Mouse (Mus musculus): ENCODE results near the gene Shisal1.

The Shisal1 gene

DNA sequence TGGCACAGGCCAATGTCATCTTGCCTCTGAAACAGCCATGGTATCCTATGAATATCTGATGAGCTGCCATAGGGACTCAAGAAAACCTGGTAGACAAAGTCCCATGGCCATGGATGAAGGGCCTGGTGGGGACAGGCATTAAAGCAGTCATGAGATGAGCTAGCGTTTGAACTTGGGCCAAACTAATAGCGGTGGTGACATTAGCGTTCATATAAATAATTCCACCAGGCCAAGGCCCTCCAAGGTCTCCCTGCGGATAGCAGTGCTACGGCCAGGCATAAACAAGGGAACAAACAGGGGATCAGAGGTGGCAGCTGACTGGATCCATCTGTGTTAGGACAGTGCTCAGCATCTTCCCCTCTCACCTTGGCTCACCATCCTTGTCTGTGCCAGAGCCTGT, 21.2 kb downstream of the Shisal1 start:
- no peak for DNase-seq (ENCODE audit: extremely low read depth, low read depth)

DNA sequence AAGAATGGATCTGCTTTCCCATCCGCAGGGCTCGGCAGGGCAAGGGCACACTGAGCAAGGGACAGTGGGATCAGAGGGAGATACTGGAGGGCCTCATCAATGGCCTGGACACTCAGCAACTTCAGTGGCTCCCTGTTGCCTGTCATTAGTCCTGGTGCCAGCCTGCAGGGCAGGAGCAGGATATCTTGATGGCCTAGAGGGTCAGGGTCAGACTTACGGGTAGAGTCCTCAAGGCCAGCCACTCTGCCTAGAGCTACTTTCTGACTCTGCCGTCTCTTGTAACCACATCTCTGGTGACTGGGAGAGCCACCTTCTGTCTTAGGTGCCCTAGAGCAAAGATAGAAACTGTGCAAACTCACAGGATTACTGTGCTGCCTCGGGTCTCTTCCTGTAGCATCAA, 23.1 kb downstream of the Shisal1 start:
- no peak for DNase-seq (ENCODE audit: extremely low read depth, low read depth)

- no peak for DNase-seq (ENCODE audit: extremely low read depth, low read depth)
Measured at GRCm38 (mm10) chr15:84418266-84418610, 28.7 kb downstream of the Shisal1 start.

DNA sequence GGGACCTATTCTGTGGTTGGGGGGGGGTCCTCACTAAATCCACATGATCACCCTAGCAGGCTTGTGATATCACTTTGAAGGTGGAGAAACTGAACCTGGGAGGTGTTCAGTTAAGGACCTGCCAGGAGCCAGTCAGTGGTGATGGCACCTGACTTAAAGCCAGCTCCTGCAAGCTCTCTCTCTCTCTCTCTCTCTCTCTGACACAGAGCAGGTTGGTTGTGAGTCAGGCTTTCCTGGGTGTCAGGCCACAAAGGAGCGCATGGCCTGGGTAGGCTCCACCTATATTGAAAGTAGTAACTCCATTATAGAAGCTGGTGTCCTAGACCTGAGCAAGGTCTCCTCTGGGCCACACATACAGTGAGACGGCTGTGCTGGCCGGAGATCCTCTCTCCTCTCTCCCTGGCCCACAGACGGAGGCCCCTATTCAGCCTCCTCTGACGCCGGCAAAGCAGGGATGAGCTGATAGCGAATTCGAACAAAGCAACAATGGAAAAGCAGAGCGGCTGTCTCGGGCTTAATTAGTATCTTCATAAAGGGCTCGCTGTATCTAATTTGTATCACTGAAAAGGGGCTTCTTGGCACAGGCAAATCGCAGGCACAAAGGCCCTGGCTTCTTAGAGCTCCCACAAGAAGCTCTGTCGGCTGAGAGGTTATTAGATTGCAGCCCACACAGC, 29.2 kb downstream of the Shisal1 start:
- no peak for DNase-seq (ENCODE audit: extremely low read depth, low read depth)

- no peak for DNase-seq (ENCODE audit: extremely low read depth, low read depth)
Measured at GRCm38 (mm10) chr15:84417017-84417416, 29.9 kb downstream of the Shisal1 start.

DNA sequence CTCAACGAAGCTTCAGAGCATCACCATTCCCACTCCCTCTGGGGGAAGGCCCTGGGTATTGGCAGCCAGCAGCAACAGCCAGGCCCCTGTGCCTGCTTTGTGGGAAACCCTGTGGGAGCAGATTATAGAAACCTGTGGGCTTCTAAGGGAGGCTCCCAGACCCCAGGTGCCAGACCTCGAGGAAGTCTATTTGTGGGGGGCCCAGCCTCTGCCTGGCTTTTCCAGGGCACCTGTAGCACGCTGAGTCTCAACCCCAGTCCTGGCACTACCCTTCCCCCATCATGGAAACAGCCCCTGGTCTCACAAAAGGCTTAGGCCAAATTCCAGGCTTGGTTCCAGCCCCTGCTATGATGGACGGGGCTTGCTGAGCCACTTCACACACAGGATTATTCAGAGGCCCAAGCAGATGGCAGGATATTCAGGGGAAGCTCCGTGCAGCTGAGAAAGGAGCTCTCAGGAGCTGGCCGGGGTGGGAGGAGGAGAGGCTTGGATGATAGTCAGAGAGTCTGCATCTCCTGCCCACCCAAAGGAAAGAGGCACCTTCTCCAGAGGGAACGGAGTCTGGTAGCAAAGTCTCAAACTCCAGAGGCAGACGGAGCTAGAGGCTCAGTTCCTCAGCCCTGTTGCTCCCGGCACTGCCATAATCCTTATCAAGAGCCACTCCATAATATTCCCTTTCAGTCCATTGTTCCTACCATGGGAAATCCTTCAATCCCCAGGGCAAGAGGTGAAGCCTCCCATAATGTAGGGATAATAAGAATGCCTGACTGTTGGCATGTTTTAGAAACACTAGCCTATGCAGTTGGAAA, 32.7 kb downstream of the Shisal1 start:
- DNase-seq (ENCODE audit: extremely low read depth, low read depth): no peak

DNA sequence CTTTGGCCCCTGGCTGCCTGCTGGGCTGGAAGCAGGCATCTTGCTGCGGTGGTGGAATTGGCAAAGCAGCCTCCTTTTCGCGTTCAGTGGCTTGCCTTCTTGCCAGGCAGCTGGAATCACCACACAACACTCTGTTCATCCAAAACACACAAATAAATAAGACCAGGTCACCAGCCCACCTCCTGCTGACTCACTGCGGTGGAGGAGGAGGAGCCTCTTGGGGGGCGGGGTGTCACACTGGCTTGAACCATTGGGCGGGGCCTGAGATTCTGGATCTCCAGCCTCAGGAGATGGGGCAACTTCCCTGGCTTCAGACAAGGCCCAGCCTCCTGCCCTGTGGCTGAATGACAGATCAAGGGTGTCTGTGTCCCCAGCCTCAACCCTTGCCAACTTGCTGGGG, 34.5 kb downstream of the Shisal1 start:
- no peak for DNase-seq (ENCODE audit: extremely low read depth, low read depth)

GRCm38 (mm10) chr15:84410052-84410451, 36.8 kb downstream of the Shisal1 start:
- no peak for DNase-seq (ENCODE audit: extremely low read depth, low read depth)

GRCm38 (mm10) chr15:84408576-84408975, 38.3 kb downstream of the Shisal1 start:
- DNase-seq (ENCODE audit: extremely low read depth, low read depth): no peak

DNA sequence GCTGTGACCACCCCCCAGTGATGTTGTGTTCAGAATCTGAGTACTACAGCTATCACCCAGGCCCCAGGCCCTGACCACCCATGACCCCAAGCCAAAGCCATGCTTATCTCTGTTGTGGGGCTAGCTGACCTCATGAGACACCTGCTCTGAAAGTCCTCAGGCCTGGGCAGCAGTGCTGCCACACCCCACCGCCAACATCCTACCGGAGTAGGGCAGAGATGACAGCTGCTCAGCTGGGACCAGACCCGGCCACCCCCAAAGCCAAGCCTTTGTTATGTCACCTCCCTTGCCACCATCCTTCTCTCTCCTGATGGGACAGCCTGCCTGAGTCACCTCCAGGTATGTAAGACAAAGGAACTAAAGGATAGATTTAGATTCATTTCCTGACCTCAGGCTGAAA, 41.1 kb downstream of the Shisal1 start:
- DNase-seq (ENCODE audit: extremely low read depth, low read depth): no peak

GRCm38 (mm10) chr15:84403454-84404113, 43.3 kb downstream of the Shisal1 start:
- DNase-seq (ENCODE audit: extremely low read depth, low read depth): no peak

- no peak for DNase-seq (ENCODE audit: extremely low read depth, low read depth)
Measured at GRCm38 (mm10) chr15:84398617-84399016, 48.3 kb downstream of the Shisal1 start.

- no peak for DNase-seq (ENCODE audit: extremely low read depth, low read depth)
Measured at GRCm38 (mm10) chr15:84397663-84398169, 49.2 kb downstream of the Shisal1 start.

DNA sequence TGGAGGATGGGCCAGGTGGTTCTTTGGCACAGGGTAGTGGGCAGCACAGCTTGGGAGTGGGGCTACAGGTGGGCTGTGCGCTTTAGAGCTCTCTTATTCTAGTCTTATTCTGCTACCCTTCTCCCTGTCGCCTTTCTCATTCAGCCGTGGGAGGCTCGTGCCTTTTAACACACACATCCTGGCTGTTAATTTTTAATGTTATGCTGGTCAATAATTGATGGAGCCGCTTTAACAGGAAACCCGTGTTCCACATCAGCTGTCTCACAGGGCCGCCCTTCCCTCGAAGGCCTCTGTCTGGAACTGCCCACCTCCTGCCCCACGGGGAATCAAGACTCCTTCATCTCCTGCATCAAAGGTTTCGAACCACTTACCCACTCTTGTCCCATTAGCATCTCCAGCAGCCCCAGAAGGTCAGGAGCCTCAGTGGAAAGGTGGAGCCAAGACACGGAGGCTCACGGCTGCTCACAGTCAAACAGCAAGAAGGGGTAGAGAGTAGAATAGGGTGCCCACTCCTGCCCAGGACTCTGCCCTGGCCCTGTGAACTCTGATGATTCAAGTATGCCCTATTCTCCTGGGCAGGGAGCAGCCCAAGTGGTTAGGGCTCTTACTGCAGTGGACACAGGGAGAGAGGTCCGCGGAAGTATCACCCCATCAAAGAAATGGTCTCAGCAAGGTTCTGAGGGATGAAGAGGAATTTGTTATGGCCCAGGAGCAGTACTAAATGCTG, 51.4 kb downstream of the Shisal1 start:
- DNase-seq (ENCODE audit: extremely low read depth, low read depth): no peak

DNA sequence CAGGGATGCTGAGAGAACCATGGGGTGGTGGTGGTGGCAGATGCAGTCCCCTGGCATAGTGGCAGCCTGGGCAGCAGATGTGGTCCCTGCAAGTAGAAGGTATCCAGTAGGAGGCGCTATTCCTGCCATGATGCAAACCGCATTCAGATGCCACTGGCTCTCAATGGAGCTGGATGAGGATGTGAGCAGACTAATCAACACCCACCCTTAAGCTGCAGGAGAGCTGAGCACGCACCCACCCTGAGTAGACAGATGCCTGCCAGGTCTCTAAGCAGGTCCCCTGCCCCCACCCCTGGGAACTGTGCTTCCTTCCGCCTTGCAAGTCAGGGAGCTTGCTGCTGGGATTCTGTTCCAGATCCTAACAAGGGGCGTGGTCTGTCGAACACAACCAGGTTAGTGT, 53.6 kb downstream of the Shisal1 start:
- no peak for DNase-seq (ENCODE audit: extremely low read depth, low read depth)

- DNase-seq (ENCODE audit: extremely low read depth, low read depth): no peak
Measured at GRCm38 (mm10) chr15:84392840-84393239, 54.1 kb downstream of the Shisal1 start.

DNA sequence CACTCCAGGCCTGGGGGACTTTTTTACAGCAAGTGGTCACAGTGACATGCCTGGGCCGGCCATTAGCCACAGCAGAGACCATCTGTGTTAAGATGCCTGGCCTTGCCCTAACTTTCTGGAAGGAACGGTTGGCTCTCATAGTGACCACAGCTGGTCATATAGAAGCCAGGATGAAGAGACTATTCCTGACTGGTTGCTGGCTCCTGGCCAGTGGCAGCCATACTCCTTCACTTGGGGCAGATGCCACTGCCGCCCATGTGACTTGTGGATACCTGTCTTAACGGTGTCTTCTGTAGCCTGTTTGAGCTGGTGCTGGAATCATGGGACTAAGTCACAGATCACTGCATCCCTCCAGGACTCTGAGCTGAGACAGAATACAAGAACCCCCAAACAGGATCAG, 54.8 kb downstream of the Shisal1 start:
- no peak for DNase-seq (ENCODE audit: extremely low read depth, low read depth)

- no peak for DNase-seq (ENCODE audit: extremely low read depth, low read depth)
Measured at GRCm38 (mm10) chr15:84388698-84389131, 58.2 kb downstream of the Shisal1 start.

DNA sequence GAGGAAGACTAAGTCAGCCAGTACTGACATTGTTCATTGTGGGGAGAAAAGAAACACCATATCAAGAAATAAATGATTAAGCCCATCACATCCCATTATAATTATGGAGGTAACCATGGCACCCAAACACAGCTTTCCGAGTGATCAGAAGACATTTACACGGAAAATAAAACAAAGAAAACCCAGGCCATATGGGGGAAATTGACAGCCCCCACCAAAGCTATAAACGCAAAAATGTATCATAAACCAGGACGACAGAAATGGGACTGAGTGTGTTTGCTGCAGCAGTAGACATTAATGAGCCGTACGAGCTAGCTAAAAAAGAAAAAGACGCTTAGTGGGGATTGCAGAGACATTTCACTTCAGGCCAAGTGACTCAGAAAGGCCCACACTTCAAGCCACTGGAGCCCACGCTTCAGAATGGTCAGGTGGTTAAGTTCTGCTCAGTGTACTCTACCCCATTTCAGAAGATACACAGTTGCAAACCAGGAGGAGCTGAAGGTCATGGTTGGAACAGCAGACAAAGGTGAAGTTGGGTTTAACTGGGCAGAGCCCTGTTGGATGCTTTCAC, 60.8 kb downstream of the Shisal1 start:
- DNase-seq (ENCODE audit: extremely low read depth, low read depth): no peak

DNA sequence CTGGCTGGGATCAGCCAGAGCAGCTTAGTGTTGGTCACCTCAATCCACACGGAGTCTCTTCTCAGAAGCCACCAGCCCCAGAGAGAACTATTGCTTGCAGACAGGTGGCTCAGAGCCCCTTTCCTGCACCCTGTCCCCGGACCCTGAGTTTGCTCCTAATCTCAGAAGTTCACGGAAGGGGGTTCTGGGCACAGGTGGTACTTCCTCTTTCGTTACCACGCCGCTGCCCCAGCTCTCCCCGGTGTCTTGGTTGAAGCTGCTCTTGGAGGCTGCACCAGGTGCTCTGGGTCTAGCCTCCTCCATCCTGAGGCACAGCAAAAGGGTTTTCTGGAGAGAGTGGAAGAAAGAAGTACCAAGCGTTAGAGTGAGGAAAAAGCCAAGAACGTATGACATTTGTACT, 62.8 kb downstream of the Shisal1 start:
- DNase-seq (ENCODE audit: extremely low read depth, low read depth): no peak

DNA sequence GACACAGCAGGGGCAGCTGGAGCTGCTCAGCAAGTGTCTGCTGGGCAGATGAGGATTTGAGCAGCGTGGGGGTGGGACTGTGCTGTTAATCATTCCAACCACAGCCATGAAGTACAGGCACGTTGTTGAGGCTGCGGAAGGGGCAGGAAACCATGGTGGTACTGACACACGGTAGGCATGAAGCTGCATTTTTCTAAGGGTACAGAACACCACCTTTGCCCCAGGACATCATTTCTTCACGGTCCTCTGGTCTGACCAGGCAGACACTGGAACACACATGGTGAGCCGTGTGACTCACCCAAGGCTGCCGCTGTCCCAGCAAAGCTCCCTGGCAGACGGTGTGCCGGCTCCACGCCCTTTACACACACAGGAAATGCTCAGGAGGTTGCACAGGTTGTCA, 66.7 kb downstream of the Shisal1 start:
- DNase-seq (ENCODE audit: extremely low read depth, low read depth): no peak
